Mouse (Mus musculus) c-Kit-positive CD71-positive TER-119-positive erythroid progenitor cells, embryonic 14.5 days (primary cell): Measurements from ENCODE around the gene Setmar.

Experiments used
- DNase-seq: peaks from one replicate; pipeline ENCODE4 v3.0.0-alpha.2; 2013; ENCODE audit warnings: low spot score

Gene Setmar

GRCm38 (mm10) chr6:108064918-108065526 lies at the start of gene Setmar:
Setmar (plus strand) TSS chr6:108065045.
- peak; percentile 95 for DNase-seq

GRCm38 (mm10) chr6:108021646-108022045 lies 43.2 kb upstream of the Setmar start:
- DNase-seq, result no peak

- peak; percentile 14 for DNase-seq
Measured at GRCm38 (mm10) chr6:108055041-108055440, 9.8 kb upstream of the Setmar start.

- no peak for DNase-seq
Measured at GRCm38 (mm10) chr6:108055946-108056345, 8.9 kb upstream of the Setmar start.

- no peak for DNase-seq
Measured at GRCm38 (mm10) chr6:108057353-108057752, 7.5 kb upstream of the Setmar start.

DNA sequence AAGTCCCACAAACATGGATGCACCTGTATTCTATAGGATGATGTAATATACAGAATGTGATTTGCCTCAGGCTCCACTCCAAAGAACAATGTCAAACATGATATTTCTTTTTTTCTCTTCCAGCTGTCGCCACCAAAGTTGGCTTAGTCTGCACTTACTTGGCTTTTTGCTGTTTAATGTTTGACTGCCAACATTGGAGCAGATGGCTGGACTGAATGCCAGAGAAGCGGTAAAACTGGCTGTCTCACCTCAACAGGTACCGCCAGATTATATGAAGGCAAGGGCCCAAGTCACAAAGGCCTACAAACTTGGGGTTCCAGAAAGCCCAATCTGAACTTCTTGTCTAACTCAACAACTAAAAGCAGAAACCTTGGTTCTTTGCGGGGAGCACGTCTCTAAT lies 6.8 kb upstream of the Setmar start:
- no peak for DNase-seq

DNA sequence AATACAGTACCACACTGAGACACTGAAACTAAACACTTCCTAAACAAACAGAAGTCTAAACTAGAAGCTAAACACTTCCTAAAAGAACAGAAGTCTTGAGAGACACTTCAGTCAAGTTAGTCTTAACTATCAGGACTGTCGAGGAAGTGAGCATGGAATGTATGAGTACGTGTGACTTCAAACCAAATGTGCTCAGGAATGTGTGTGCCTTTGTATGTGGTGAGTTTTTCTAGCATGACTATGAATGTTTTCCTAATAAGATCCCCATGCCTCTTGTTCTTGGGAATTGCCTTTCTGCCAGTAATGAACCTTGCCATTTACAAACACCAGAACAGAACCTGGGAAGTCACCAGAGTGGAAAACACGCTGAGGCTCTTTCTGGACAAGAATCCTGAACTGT lies 3.7 kb upstream of the Setmar start:
- DNase-seq, result no peak

GRCm38 (mm10) chr6:108065583-108065982 lies 738 bp downstream of the Setmar start:
- peak; percentile 73 for DNase-seq

DNA sequence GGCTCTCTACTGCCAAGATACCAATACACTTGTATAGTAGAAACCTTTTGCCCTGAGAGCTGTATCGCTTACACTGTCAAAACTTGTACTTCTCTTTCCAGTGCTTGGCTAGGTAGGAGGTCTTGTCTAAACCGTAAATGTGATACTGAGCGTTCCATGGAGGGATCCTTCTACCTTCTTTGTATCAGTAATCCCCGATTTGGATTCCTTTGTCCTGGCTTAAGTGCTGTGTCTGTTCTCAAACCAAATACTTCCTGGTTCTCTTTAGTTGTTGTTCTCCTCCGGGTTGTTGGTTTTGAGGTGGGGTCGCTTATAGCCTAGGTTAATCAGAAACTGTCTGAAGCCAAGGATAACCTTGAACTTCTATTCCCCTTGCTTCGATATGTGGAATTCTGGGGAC lies 6.1 kb downstream of the Setmar start:
- no peak for DNase-seq

GRCm38 (mm10) chr6:108073071-108073470 lies 8.2 kb downstream of the Setmar start:
- no peak for DNase-seq

DNA sequence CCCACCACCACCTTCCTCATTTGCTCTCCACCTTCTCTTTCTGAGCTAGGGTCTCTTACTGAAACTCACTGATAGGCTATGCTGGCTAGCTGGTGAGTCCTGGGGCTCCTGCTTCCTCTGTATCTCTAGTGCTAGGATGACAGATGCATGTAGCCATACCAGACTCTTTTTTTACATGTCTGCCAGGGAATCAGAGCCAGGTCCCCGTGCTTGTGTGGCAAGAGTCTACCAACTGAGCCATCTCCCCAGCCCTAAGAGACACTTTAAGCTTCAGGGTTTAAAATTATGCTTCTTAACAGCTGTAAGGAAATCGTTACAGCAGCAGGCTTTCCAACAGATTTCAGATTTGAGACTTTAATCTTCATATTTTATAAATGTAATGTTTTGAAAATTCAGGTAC lies 9.1 kb downstream of the Setmar start:
- DNase-seq, result no peak

DNA sequence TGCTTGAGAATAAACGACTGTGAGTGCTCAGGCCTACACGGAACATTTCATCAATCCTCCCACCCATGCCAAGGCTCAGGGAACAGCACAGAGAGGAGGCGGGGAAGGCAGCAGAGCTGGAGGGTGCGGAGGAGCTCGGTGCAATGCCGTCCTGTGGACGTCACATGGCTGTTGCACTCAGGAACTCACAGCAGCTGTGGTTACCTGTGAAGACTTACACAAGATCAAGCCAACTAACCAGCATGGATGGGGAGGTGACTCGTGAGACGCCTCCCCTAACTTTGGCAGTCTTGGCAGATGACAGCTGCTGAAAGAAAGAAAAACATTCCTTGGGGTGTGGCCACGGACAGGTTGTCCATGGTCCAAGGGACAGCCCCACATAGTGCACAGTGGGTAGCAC lies 9.8 kb downstream of the Setmar start:
- DNase-seq, result no peak

DNA sequence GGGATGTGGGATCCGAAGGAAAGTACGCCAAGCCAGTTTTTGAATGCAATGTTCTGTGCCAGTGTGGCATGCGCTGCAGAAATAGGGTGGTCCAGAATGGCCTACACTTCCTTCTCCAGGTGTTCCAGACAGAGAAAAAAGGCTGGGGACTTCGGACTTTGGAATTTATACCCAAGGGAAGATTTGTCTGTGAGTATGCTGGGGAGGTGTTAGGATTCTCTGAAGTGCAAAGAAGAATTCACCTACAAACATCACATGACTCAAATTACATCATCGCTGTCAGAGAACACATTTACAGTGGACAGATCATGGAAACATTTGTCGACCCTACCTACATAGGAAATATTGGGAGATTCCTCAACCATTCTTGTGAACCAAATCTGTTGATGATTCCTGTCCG lies 11.0 kb downstream of the Setmar start:
- no peak for DNase-seq

DNA sequence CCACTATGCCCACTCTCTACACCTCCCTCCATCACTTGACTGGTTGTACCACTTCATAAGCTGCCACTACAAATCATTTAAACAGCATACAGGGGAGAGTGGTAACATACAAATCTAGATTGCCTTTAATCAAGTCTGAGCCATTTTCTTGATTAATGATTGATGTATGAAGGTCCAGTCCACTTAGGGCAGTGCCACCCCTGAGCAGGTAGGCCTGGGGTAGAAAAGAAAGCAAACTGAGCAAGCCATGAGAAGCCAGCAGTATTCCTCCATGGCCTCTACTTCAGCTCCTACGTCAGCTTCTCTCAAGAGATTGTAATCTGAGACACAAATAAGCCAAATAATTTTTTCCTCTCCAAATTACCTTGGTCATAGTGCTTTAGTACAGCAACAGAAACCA lies 26.5 kb downstream of the Setmar start:
- DNase-seq, result no peak

- DNase-seq, result no peak
Measured at GRCm38 (mm10) chr6:108092646-108093045, 27.8 kb downstream of the Setmar start.

GRCm38 (mm10) chr6:108093449-108093848 lies 28.6 kb downstream of the Setmar start:
- DNase-seq, result no peak

GRCm38 (mm10) chr6:108095445-108095844 lies 30.6 kb downstream of the Setmar start:
- DNase-seq, result no peak

GRCm38 (mm10) chr6:108098171-108098845 lies 33.5 kb downstream of the Setmar start:
- DNase-seq, result peak; percentile 42

- DNase-seq, result no peak
Measured at GRCm38 (mm10) chr6:108098846-108099217, 34.0 kb downstream of the Setmar start.

- DNase-seq, result no peak
Measured at GRCm38 (mm10) chr6:108101936-108102830, 37.3 kb downstream of the Setmar start.

DNA sequence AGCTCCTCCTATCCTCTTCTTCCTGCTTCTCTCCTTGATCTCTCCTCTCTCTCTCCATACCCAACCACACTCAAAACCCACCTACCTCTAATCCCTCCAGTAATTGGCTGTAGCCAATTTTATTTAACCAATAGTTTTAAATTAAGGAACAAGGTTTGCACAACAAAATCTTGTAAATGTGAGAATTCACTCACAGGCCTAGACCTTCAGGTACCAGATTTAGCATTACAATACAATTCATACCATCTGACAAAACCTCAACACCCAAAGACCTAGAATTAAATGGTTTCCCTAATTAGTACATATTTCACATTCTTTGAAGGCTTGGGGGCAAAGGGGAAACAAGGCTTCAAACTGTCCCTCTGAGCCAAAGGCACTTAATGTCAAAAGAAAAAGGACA lies 42.5 kb downstream of the Setmar start:
- no peak for DNase-seq

DNA sequence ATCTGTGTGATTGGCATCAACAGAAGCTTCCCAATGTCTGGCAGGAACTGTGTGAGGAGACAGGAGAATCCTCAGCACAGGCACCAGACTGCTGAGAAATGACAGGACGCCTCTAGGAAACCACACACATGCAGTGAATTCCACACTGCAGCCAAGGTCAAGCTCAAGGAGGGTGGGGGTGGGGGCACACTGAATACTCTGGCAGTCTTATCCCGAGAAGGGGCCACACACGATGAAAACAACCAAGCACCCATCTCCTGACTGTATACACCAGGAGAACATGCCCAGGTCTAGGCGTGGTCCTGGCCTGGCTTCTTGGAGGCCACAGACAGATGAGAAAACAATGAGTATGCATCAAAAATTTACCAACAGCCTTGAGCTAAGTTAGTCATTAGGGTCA lies 45.5 kb downstream of the Setmar start:
- no peak for DNase-seq

DNA sequence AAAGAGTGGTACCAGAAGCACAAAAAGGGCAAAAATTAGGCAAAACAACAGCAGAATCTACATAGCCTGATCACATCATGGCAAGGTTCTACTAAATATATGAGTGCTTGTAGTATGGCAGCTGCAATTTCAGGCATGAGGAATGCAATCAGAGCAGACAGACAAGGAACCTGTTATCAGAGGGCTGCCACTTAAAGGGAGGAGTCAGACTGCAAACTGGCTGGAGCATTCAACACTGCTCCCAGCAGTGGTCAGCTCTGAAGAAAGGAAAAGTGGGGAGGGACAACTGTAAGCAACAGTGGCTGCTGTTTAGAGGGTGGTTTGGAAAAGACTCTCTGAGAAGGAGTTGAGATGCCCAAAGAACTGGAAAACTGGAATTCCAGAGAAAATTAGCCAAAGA lies 46.8 kb downstream of the Setmar start:
- DNase-seq, result no peak
